23 mouse cellular contexts compared by ENCODE assay signal in genomic region chr11:70447373-70447772, GRCm38 (mm10). TPM values are rescaled to one million over a fixed set of nuclear protein-coding genes. Genes with fewer than 3 reads are reported as not detected.
DNase-seq lines count a peak whose midpoint lies in the region; ATAC-seq lines count a peak whose summit lies in the region.
"Had no signal": no experiment of that assay in that cellular context is flagged by ENCODE, and none has a peak within 500 bp of the region (broad histone marks: within the 10 kb centered on the region; RNA-seq: fewer than 3 reads in every experiment).

No protein-coding gene starts in this region.

- 70% methylated on average over 1 of the region's 1 CpGs for WGBS in forebrain, embryonic 16.5 days
- 78% methylated on average over 1 of the region's 1 CpGs for WGBS in forebrain, embryonic 14.5 days

- no peak overlapping the region for H3K4me2 ChIP-seq in forebrain, embryonic 16.5 days (ENCODE audit: low read length)
- no peak overlapping the region for H3K4me2 ChIP-seq in forebrain, embryonic 14.5 days (ENCODE audit: low read length)
- H3K4me2 ChIP-seq: embryonic facial prominence, embryonic 12.5 days; heart, embryonic 12.5 days; kidney, embryonic 15.5 days; liver, embryonic 13.5 days; midbrain, embryonic 15.5 days; neural tube, embryonic 15.5 days had no signal

- H3K27ac ChIP-seq in forebrain, embryonic 16.5 days (ENCODE audit: low read length), result no peak overlapping the region
- no peak overlapping the region for H3K27ac ChIP-seq in forebrain, embryonic 14.5 days (ENCODE audit: low read depth, low read length)
- H3K27ac ChIP-seq: embryonic facial prominence, embryonic 12.5 days; hindbrain, postnatal 0 days; kidney, embryonic 15.5 days; limb, embryonic 10.5 days; midbrain, embryonic 15.5 days; neural tube, embryonic 15.5 days; stomach, postnatal 0 days had no signal

- H3K27me3 ChIP-seq in forebrain, embryonic 16.5 days (replicated peaks; ENCODE audit: control insufficient read depth, insufficient read depth, low read length), result no peaks in the 10 kb centered on the region
- H3K27me3 ChIP-seq in forebrain, embryonic 14.5 days (replicated peaks; ENCODE audit: control insufficient read depth, insufficient read depth, low read length), result no peaks in the 10 kb centered on the region
- H3K27me3 ChIP-seq: embryonic facial prominence, embryonic 12.5 days; heart, embryonic 12.5 days; kidney, embryonic 15.5 days; liver, embryonic 13.5 days; midbrain, embryonic 15.5 days; neural tube, embryonic 15.5 days had no signal

- no peaks in the 10 kb centered on the region for H3K9me3 ChIP-seq in forebrain, embryonic 16.5 days (ENCODE audit: control insufficient read depth, low read length)
- H3K9me3 ChIP-seq in forebrain, embryonic 14.5 days (replicated peaks; ENCODE audit: control insufficient read depth, low read length), result no peaks in the 10 kb centered on the region
- H3K9me3 ChIP-seq: embryonic facial prominence, embryonic 12.5 days; heart, embryonic 12.5 days; kidney, embryonic 15.5 days; limb, embryonic 10.5 days; liver, embryonic 13.5 days; midbrain, embryonic 15.5 days; neural tube, embryonic 15.5 days had no signal

- DNase-seq in CD4-positive, CD25-positive, alpha-beta regulatory T cell, adult 2 months (ENCODE audit: low read depth, low spot score), result peak; percentile 49
- peak; percentile 33 for DNase-seq in thymus, postnatal 0 days (ENCODE audit: low spot score)
- no peak for DNase-seq in thymus, adult 18-20 months
- no peak for DNase-seq in heart, adult 9 months (ENCODE audit: low spot score in 2 of 2)
- DNase-seq in forebrain, embryonic 14.5 days (ENCODE audit: low spot score), result no peak
- DNase-seq: adrenal gland, postnatal 25 days; cerebellum, adult 18-20 months; heart, postnatal 10 days; kidney, adult 11 months; liver, embryonic 13.5 days; right cerebral cortex, adult 18-20 months; right cerebral cortex, postnatal 4 days had no signal

- no peak for ATAC-seq in CD4-positive, CD25-positive, alpha-beta regulatory T cell, adult 4 months
- peak; percentile 20; the same call in 1 of the 2 replicates for ATAC-seq in granulocyte monocyte progenitor cell, adult 5-6 weeks (replicated peaks; ENCODE audit: poor library complexity, severe bottlenecking)
- ATAC-seq in forebrain, embryonic 16.5 days, result no peak
- ATAC-seq in forebrain, embryonic 14.5 days, result no peak
- ATAC-seq: hindbrain, postnatal 0 days; midbrain, embryonic 15.5 days had no signal

- H3K4me1 ChIP-seq in forebrain, embryonic 16.5 days (replicated peaks; ENCODE audit: control insufficient read depth, insufficient read depth, low read length), result peaks cover 1% of the 10 kb centered on the region
- no peaks in the 10 kb centered on the region; the same call in 1 of the 2 replicates for H3K4me1 ChIP-seq in forebrain, embryonic 14.5 days (ENCODE audit: control insufficient read depth, insufficient read depth, low read length)

- no peaks in the 10 kb centered on the region for H3K36me3 ChIP-seq in forebrain, embryonic 16.5 days (ENCODE audit: control insufficient read depth, insufficient read depth)
- no peaks in the 10 kb centered on the region for H3K36me3 ChIP-seq in forebrain, embryonic 14.5 days (ENCODE audit: control insufficient read depth, insufficient read depth, low read length)
- H3K36me3 ChIP-seq: embryonic facial prominence, embryonic 12.5 days; heart, embryonic 12.5 days; kidney, embryonic 15.5 days; liver, embryonic 13.5 days had no signal

- no peak overlapping the region for H3K9ac ChIP-seq in forebrain, embryonic 16.5 days (replicated peaks; ENCODE audit: low read depth, low read length)
- H3K9ac ChIP-seq in forebrain, embryonic 14.5 days (ENCODE audit: low read length), result no peak overlapping the region
- H3K9ac ChIP-seq: embryonic facial prominence, embryonic 12.5 days; heart, embryonic 12.5 days; kidney, embryonic 15.5 days; liver, embryonic 13.5 days; midbrain, embryonic 15.5 days; neural tube, embryonic 15.5 days had no signal

- no peak overlapping the region for H3K4me3 ChIP-seq in forebrain, embryonic 16.5 days (replicated peaks; ENCODE audit: low read length)
- no peak overlapping the region for H3K4me3 ChIP-seq in forebrain, embryonic 14.5 days (ENCODE audit: low read depth, low read length)
- H3K4me3 ChIP-seq: embryonic facial prominence, embryonic 12.5 days; heart, embryonic 12.5 days; kidney, embryonic 15.5 days; limb, embryonic 10.5 days; liver, embryonic 13.5 days; midbrain, embryonic 15.5 days; neural tube, embryonic 15.5 days had no signal

RNA-seq across cellular contexts. Expression of gene Med11, which starts 4.3 kb away (rescaled TPM):
- polyA plus RNA-seq in CD4-positive, CD25-positive, alpha-beta regulatory T cell, adult 4 months (2017; shearing (Covaris generic)), result 10 to 100 TPM; 84.3 to 85.7 TPM
- 47.5 and 47.6 TPM in 2 replicates for polyA plus RNA-seq in thymus, postnatal 0 days (2015; fragmentation: Nextera tagmentation; extraction: Ambion mirVana)
- total RNA-seq in granulocyte monocyte progenitor cell, adult 5-6 weeks (2014; fragmentation: Nextera tagmentation), result 19.7 and 28.5 TPM in 2 replicates
- total RNA-seq in granulocyte monocyte progenitor cell, adult 5-6 weeks (2017), result 31.5 and 35.8 TPM in 2 replicates
- 39.8 and 46.0 TPM in 2 replicates for polyA plus RNA-seq in forebrain, embryonic 16.5 days (2015; fragmentation: Nextera tagmentation; extraction: Ambion mirVana)
- 49.2 and 54.3 TPM in 2 replicates for polyA plus RNA-seq in forebrain, embryonic 14.5 days (2014; fragmentation: Nextera tagmentation; extraction: Ambion mirVana)

RNA-seq across cellular contexts. Expression of gene Zmynd15, which starts 11.9 kb away (rescaled TPM):
- polyA plus RNA-seq in CD4-positive, CD25-positive, alpha-beta regulatory T cell, adult 4 months (2017; shearing (Covaris generic)), result not detected
- 4.8 and 5.1 TPM in 2 replicates for polyA plus RNA-seq in thymus, postnatal 0 days (2015; fragmentation: Nextera tagmentation; extraction: Ambion mirVana)
- not detected in 2 replicates for total RNA-seq in granulocyte monocyte progenitor cell, adult 5-6 weeks (2014; fragmentation: Nextera tagmentation)
- not detected in 2 replicates for total RNA-seq in granulocyte monocyte progenitor cell, adult 5-6 weeks (2017)
- polyA plus RNA-seq in forebrain, embryonic 16.5 days (2015; fragmentation: Nextera tagmentation; extraction: Ambion mirVana), result 0.46 and 0.90 TPM in 2 replicates
- 0.19 and 0.42 TPM in 2 replicates for polyA plus RNA-seq in forebrain, embryonic 14.5 days (2014; fragmentation: Nextera tagmentation; extraction: Ambion mirVana)

RNA-seq across cellular contexts. Expression of gene Cxcl16, which starts 12.4 kb away (rescaled TPM):
- polyA plus RNA-seq in CD4-positive, CD25-positive, alpha-beta regulatory T cell, adult 4 months (2017; shearing (Covaris generic)), result under 1 TPM; 0.43 to 0.87 TPM
- 34.2 and 35.1 TPM in 2 replicates for polyA plus RNA-seq in thymus, postnatal 0 days (2015; fragmentation: Nextera tagmentation; extraction: Ambion mirVana)
- not detected in 2 replicates for total RNA-seq in granulocyte monocyte progenitor cell, adult 5-6 weeks (2014; fragmentation: Nextera tagmentation)
- 0.22 TPM in 1 of 2 replicates, not detected in the other for total RNA-seq in granulocyte monocyte progenitor cell, adult 5-6 weeks (2017)
- polyA plus RNA-seq in forebrain, embryonic 16.5 days (2015; fragmentation: Nextera tagmentation; extraction: Ambion mirVana), result 1.7 and 2.0 TPM in 2 replicates
- polyA plus RNA-seq in forebrain, embryonic 14.5 days (2014; fragmentation: Nextera tagmentation; extraction: Ambion mirVana), result 1.5 and 1.9 TPM in 2 replicates

RNA-seq across cellular contexts. Expression of gene Arrb2, which starts 14.9 kb away (rescaled TPM):
- polyA plus RNA-seq in CD4-positive, CD25-positive, alpha-beta regulatory T cell, adult 4 months (2017; shearing (Covaris generic)), result 10 to 100 TPM; 47.0 to 64.1 TPM
- 38.8 and 38.9 TPM in 2 replicates for polyA plus RNA-seq in thymus, postnatal 0 days (2015; fragmentation: Nextera tagmentation; extraction: Ambion mirVana)
- 63.2 and 69.8 TPM in 2 replicates for total RNA-seq in granulocyte monocyte progenitor cell, adult 5-6 weeks (2014; fragmentation: Nextera tagmentation)
- 41.1 and 74.9 TPM in 2 replicates for total RNA-seq in granulocyte monocyte progenitor cell, adult 5-6 weeks (2017)
- 36.0 and 51.2 TPM in 2 replicates for polyA plus RNA-seq in forebrain, embryonic 16.5 days (2015; fragmentation: Nextera tagmentation; extraction: Ambion mirVana)
- 47.4 and 49.2 TPM in 2 replicates for polyA plus RNA-seq in forebrain, embryonic 14.5 days (2014; fragmentation: Nextera tagmentation; extraction: Ambion mirVana)

RNA-seq across cellular contexts. Expression of gene Pelp1, which starts 37.5 kb away (rescaled TPM):
- 1 to 10 TPM; 4.4 to 7.7 TPM for polyA plus RNA-seq in CD4-positive, CD25-positive, alpha-beta regulatory T cell, adult 4 months (2017; shearing (Covaris generic))
- 17.0 and 18.4 TPM in 2 replicates for polyA plus RNA-seq in thymus, postnatal 0 days (2015; fragmentation: Nextera tagmentation; extraction: Ambion mirVana)
- total RNA-seq in granulocyte monocyte progenitor cell, adult 5-6 weeks (2014; fragmentation: Nextera tagmentation), result 31.6 and 33.0 TPM in 2 replicates
- total RNA-seq in granulocyte monocyte progenitor cell, adult 5-6 weeks (2017), result 9.9 and 12.7 TPM in 2 replicates
- 35.6 and 38.5 TPM in 2 replicates for polyA plus RNA-seq in forebrain, embryonic 16.5 days (2015; fragmentation: Nextera tagmentation; extraction: Ambion mirVana)
- polyA plus RNA-seq in forebrain, embryonic 14.5 days (2014; fragmentation: Nextera tagmentation; extraction: Ambion mirVana), result 21.4 and 32.5 TPM in 2 replicates

Comparison
In these comparisons a context has a peak if more than half of its experiments do, and no peak if none do; other contexts are left out.
1. DNase-seq: peak in CD4-positive, CD25-positive, alpha-beta regulatory T cell, adult 2 months (single experiment) and thymus, postnatal 0 days (single experiment); none in thymus, adult 18-20 months (0 of 2), heart, adult 9 months (0 of 2) and forebrain, embryonic 14.5 days (single experiment).
2. RNA of gene Cxcl16, which starts 12.4 kb away (polyA plus RNA-seq): 34.2 to 35.1 TPM in thymus, postnatal 0 days; 1.7 to 2.0 TPM in forebrain, embryonic 16.5 days, 1.5 to 1.9 TPM in forebrain, embryonic 14.5 days and 0.43 to 0.87 TPM in CD4-positive, CD25-positive, alpha-beta regulatory T cell, adult 4 months; every median in the first group is over 10 times any median in the second.